Mouse (Mus musculus) right cerebral cortex, postnatal 36 days (tissue): ENCODE measurements around the gene Rab4a.

Source experiments
- DNase-seq, 2 experiments: peaks; one replicate each; pipeline ENCODE4 v3.0.0; 2022; ENCODE audit warnings: low spot score in 2 of 2, mixed read lengths in 1 of 2

The Rab4a gene

DNA sequence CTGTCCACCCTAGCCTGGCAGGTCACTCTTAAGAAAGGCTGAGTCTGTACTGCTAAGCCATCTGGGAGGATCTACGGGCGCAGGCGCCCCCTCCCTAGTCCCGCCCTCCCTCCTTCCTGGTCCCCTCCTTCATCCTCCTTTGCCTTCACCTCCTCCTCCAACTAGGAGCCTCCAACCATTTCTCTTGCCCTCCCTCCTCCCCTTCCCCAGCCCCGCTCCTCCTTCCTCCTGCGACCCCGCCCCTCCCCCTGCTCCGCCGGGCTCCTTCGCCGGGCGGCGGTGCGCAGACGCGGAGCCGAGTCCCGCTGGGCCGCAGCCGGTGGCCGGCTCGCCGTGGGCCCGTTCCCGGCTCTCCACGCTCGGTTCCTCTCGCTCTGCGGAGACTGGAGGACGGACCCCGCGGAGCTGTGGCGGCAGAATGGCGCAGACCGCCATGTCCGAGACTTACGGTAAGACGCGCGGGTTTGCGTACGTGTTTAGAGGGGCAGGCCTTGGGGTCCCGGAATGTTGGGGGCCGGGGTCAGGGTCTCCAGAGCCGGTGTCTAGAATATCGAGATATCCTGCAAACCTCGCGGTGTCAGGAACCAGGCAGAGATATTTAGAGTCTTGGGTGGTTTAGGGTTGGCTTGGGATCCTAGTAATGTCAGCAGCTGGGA is at the start of gene Rab4a:
TSS of gene Rab4a (plus strand) at position 268 of the 656 bp plus-strand sequence.
- peak; percentile 55 to 63 for DNase-seq

DNA sequence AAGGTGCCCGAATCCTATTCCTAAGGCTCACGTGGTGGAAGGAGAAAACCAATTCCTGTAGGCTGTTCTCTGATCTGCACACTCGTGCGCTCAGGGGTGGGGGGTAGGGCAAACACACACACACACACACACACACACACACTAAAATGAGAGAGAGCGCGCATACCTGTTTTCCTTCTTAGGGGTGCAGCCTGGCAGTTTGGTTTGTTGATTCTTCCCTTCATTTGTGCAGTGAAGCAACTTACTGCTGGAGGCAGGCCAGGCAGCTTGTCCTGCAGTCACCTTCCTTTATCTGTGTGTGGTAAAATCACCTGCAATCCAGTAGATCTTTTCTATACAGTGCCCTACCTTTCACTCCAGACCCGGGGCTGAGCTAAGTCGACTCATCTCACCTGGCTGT is 48.9 kb upstream of the Rab4a start:
- no peak for DNase-seq

DNA sequence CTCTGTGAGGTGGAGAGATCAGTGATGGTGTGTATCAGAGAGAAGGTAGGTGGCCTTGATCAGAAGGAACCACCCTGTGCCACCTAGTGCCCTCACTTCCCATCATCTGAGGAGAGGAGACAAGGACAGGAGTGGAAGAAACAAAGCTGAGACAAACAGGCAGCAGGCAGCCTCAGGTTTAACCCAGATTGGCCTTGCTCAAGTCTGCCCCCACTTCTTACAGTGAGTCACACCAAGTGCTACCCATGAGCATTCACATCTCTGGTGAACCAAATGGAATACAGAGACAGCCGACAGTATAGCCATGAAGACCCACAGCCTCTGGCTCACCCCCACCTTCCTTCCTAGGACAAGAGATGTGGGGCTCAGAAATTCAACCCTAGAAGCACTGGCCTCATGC is 46.9 kb upstream of the Rab4a start:
- no peak for DNase-seq

DNA sequence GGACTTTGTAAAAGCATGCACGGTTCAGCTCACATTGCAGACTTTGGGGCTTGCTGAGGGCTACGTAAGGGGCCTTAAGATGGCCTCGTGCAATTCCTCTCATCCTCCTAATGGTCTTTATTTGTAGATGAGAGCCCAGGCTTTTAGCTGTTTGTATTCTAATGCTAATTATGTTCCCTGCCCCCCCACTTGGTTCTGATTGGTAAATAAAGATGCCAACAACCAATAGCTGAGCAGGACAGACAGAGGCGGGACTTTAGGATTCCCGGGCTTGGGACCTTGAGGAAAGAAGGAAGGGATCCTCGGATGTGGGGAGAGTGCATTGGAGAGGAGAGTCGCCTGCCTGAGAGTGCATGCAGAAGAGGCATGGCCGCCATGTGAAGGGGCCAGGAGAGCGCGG is 45.9 kb upstream of the Rab4a start:
- no peak for DNase-seq

DNA sequence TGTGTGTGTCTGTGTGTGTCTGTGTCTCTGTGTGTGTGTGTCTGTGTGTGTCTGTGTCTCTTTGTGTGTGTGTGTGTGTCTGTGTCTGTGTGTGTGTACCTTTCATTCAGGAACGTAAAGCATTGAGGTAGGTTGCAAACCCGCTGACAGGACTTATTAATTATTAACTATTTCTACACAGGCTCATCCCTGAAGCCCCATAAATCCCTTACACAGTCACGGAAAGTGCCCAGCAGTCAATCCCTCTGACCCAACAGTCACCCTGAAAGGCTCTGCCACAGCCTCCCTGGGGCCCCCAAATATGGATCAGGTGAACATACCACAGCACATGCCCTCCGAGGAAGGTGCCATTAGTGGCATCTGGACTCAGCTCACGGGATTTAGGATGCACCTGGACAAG is 45.2 kb upstream of the Rab4a start:
- DNase-seq, result no peak

DNA sequence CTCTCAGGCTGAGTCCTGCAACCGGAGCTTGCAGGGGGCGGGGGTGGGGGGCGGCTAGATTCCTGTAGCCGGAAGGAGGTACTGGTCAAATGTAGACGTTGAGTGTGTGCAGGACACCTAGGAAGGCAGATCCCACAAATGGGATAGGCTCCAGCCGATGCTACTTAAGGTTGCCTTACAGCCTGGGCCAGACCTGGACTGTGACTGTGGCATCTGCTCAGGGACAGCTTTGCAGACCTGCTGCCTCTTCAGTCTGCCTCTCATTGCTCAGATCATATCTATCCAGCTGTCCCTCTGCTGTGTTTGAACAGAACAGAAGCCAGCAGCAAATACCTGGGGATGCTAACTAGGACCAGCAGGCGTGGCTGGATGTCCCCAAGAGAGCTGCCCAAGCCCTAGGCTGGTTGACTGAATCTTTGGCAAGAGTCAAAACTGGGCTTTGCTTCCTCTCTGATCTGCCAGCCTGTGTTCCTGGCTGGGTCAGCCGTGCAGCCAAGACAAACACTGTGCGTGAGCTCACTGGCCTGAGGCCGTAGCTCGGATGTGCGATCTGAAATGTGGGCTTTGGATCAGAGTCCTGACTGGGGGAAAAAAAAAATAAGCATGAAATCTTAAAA is 44.4 kb upstream of the Rab4a start:
- peak in 1 of 2 experiments; percentile 16 for DNase-seq

DNA sequence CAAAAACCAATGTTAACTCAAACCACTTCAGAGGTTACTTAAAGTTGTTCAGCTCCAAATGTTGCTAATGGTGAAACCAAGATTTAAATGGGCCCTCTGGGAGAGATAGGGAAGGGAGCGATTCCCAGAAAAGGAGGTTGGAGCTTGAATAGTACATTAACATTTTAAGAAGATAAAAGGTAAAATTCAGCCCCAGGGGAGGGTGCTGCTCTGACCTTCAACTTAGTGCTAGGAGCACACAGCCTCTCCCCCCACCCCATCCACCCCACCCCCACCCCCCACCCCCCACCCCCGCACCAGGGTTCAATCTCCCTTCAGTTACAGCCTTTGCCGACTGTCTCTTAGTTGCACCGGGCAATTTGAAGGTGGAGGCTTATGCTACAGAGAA is 43.9 kb upstream of the Rab4a start:
- DNase-seq, result no peak

DNA sequence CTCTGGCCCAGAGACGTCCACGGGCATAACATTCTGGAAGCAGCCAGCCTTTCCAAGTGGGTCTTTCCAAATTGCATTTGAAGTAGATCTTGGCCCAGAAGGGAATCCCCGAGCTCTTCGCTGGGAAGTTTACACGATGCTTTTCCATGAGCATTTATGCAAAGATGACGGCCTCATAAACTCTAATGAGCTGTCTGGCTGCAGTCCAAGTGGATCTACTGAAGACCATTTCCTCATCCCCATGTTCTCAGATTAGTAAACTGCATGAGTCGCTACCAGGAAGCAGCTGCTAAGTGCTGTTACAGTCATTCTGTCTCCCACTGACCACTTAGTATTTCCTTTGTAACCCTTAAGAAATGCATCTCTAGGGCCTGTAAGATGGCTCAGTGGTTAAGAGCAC is 42.4 kb upstream of the Rab4a start:
- DNase-seq, result no peak

DNA sequence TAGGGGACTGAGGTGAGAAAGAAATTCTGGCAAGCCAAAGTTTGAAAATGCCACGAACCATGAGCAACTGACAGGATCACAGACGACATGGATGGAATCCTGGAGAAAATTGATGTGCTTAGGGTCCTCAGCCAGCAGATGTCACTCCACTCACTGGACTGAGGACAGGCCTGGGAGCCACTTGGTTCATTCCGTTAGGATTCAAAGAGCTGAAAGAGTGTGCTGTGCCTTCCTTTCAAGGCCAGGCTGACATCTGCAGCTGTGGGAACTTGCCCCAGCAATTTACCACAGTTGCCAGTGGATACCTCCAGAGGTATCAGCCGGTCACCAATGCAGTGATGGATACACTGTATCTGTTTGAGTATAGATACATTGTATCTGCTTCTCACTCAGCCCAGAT is 41.1 kb upstream of the Rab4a start:
- no peak for DNase-seq

DNA sequence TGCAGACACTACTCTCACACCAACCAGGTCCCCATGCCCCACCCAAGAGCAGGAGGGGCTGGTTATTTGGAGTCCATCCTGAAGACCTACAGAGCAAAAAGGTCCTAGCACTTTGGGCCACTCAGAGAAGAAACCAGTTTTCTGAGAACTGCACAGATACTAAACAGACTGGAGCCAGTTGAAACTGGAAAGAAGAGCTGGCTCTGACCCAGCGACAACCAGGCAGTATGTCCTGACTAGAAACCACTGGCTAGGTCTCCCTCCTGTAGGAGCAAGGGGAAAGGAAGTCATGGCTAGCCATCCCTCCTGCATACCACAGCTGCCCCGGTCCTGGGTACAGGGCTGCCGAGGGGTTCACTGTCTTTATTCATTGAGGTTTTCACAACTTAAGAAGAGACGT is 39.3 kb upstream of the Rab4a start:
- DNase-seq, result no peak

DNA sequence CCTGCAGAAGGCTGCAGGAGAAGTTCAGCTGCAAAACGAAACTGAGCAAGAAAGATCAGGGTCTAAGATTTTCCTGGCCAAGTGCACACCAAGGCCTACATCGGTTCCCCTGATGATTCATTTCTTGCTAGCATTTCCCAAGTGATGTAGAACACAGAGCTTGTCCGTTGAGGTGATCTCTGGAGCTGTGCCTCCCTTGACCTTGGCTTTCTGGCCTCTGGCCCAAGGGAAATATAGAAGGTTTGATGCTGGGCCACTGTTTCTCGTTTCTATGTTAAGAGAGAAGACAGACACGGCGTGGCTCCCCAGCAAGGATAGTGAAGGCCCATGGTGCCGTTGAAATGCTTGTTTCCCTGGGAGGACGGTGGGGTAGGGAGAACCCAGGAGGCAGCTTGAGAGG is 37.9 kb upstream of the Rab4a start:
- DNase-seq, result no peak

DNA sequence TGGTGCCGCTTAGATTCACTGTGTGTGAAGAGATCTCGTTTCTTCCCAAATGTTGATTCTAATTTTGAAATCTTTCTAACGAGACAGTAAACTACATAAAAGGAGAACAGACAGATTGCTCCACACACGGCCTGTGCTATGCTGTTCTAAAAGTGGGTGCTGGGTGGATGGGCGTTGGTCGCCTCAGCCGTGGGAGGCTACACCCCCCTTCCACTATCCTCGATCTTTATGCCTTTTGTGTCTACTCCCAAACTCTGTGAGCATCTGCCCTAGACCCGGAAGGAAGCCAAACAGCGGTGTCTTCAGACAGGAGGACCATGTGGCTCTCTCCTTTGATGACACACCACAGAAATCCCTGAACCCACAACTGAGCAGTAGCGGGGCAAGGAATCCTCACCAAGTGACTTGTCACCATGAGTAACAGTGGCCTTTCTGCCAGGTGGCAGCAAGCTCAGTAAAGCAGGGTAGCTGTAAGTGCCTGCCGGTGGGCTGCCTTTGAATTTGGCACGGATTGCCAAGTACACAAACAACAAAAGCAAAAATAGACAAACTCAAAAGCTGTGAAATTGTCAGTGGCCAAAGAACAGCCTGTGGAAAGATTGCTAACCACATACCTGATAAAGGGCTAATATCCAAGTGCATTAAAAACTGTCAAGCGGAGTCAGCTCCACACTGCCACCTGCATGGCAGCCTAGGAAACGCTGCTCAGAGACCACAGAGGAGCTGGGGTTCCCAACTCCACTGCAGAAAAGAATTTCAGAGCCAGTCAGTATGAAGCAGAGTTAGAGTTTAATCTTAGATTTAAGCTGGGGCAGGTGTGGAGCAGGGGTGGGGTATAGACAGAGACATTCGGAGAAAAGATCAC is 37.1 kb upstream of the Rab4a start:
- DNase-seq, result peak; percentile 47 to 65

DNA sequence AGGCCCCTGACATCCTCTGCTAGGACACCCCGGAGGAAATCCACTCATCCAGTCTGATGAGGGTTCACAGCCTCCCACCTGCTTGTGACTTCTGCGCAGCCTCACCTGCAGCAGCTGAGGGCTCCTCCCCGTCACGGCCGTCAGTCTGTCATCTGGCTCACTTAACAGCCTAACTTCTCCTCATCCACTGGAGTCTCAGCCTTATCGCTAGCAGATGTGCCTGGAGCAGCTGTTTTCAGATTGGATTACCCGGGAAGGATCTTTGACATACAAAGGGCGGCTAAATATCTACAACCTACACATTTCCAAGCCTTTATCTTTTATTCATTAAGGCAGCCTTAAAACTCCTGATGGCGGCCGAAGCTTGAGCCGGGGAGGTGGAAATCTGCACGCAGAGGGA is 32.3 kb upstream of the Rab4a start:
- DNase-seq, result no peak

DNA sequence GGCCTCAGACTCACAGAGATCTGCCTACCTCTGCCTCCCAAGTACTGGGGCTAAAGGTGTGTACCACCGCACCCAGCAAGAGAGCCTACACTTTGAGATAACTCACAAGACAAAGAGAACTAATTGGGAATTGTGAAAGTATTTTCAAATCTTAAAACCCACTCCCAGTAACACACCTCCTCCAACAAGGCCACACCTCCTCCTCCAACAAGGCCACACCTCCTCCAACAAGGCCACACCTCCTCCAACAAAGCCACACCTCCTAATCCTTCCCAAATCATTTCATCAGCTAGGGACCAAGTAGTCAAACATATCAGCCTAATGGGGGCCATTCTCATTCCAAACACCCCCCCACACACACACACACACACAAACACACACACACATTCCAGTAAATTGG is 31.3 kb upstream of the Rab4a start:
- no peak for DNase-seq

DNA sequence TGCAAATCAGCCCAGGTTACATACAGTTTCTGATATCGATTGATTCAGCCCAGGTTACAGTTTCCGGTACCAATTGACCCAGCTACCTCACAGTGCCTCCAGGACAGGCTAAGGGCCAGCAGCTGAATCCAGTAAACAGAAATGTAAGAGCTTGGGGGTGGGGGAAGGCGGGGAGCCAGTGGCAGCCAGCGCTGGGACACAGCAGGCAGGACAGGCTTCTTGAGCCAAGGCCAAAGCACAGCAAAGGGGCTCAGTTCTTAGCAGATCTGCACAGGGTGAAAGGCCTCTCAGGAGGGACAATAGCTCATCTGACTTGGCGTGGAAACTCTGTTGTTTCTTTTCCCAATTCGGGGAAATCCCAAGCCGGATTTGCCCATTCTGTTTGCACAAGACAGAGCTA is 28.5 kb upstream of the Rab4a start:
- DNase-seq, result peak; percentile 44 to 46

DNA sequence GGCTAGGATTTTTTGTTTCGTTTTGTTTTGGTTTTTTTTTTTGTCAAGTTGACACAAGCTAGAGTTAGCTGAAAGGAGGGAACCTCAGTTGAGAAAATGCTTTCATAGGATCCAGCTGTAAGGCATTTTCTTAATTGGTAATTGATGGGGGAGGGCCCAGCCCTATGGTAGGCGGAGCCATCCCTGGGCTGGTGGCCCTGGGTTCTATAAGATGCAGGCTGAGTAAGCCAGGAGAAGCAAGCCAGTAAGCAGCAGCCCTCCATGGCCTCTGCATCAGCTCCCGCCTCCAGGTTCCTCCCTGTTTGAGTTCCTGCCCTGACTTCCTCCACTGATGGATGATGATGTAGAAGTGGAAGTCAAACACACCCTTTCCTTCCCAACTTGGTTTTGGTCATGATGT is 25.3 kb upstream of the Rab4a start:
- DNase-seq, result no peak

DNA sequence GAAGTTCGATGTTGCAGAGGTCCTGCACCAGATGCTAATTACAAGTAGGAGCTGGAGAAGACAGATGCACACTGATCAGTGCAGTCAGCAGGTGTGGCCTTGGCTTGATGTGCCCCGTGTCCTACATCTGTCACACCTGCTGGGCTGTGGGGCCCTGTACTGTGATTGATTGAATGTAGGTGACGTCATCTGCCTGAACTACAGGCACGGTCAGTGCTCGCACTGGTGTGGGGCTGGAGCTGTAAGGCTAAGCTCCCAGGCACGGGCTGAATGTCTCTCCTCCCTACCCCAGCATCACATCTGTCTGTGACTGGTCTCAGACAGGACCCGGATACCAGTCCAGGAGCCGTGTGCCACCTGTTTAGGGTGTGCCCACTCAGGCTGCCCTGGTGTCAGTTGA is 24.5 kb upstream of the Rab4a start:
- no peak for DNase-seq

DNA sequence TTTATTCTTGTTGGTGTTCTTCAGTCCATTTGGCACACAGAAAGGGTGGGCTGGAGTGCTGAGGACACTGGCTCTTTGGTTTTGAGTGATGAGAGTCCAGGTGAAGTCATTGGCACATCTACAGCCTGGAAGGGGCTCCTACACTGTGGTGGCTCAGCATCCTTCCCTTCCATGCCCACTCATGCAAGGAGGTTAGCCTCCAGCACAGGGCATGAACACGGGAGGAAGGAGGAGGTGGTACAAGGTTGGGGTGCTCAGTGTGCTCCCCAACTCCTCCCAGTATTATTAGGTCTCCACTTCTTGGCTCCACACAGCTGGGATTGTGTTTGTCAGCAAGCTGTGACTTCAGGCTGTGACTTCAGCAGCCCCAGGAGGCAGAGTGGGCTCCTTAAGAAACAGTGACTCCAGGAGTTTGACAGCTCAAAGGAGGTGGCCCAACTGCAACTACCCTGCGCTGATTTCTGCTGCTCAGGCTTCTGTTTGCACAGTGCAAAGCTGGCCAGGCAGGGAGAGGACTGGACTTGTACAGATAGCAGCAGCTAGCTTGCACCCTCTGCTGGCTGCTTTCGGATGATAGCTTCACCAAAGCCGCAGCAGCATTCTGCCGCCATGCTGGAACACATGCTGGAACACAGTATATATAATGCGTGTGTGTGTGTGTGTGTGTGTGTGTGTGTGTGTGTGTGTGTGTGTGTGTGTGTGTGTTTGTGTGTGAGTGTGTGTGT is 22.1 kb upstream of the Rab4a start:
- DNase-seq, result peak; percentile 75 to 81

DNA sequence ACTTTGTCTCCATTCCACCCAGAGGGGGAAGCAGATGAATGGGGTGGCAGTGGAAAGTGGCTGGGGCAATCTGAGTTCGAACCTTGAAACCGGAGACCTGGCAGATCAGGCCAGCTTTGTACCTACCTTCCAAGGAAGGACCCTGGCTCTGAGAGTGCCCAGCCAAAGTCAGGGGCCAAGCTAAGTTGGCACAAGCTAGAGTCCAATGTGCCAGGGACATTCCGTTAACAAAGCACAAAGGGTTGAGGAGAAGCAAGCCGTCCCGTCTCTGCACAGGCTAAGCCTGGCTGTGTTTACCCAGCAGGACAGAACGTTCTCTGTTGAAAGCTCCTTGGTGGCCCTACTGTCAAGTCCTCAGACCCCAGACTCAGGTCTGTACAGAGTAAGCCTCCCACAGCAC is 19.6 kb upstream of the Rab4a start:
- DNase-seq, result peak; percentile 36 to 56

DNA sequence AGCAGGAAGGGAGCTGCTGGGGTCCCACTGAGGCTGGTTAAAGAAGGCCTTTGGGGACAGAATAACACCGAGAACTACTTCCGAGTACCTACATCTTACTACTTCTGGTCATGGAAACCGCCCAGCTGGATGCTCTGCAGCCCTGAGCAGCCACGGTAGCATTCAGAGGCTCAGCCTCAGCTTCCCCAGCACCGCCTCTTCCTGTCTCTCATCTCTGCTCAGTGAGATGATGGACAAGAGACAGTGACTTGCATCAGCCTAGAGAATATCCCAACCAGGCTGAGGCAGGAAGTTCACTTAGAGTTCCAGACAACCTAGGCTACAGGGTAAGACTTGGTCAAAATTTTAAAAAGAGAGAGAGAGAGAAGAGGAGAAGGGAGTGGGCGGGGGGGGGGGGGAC is 19.1 kb upstream of the Rab4a start:
- DNase-seq, result no peak

DNA sequence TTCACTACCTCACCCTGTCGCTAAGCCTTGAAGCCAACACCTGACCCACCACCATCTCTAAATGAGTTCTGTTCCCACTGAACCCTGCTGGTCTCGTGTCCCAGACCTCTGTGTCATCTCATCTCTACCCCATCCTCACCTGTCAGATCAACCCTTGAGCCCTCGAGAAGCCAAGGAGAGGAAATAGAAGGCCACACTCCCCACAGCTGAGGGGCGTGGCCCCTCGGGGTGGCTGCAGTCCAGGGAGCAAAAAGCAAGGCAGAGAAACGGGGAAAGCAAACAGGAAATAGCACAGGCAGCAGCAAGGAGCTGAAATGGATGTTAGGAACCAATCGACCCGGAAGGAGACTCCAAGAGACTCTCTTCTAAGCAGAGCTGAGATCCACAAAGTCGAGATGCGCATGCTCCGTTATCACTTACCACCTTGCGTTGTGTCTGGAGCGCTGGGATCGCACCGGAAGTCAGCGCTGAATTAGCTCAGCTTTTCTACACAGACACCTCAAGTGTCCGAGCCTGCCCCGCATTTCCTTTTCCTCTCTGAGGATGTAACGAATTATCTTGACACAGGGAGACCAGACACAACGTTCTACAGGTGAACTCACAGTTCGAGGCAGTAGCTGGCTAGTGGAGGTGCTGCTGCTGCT is 18.4 kb upstream of the Rab4a start:
- DNase-seq, result no peak
